Mouse (Mus musculus) CH12.LX (cell line): Measurements from ENCODE around the gene Cntn1. TPM values are rescaled to one million over a fixed set of nuclear protein-coding genes. Genes with fewer than 3 reads are reported as not detected.

Experiments used
- DNase-seq: peaks from one replicate; pipeline ENCODE4 v3.0.0-alpha.2; 2013; ENCODE audit errors: extremely low read depth
- H3K27ac ChIP-seq: 2 replicates; pipeline ENCODE4 v1.5.1; 2012; ENCODE audit warnings: low read depth, mild to moderate bottlenecking, control low read depth, moderate library complexity; ENCODE audit not compliant: insufficient read depth
- H3K27me3 ChIP-seq: replicated peaks from 2 replicates; pipeline ENCODE3; 2012; ENCODE audit warnings: inconsistent platforms
- H3K36me3 ChIP-seq, 2 experiments: replicated peaks in 1 of 2; 2 replicates each; pipeline versions ENCODE3 to v1.6.1; 2012; ENCODE audit warnings: inconsistent platforms in 1 of 2, low read length in 1 of 2, mild to moderate bottlenecking in 1 of 2, mixed read lengths in 1 of 2, moderate library complexity in 1 of 2; ENCODE audit not compliant: control insufficient read depth in 1 of 2, insufficient read depth in 1 of 2
- H3K4me1 ChIP-seq, 2 experiments: 2 replicates each; pipeline ENCODE4 v1.6.1; 2012; ENCODE audit warnings: inconsistent platforms in 1 of 2, moderate library complexity in 1 of 2; ENCODE audit not compliant: insufficient read depth in 2 of 2, control insufficient read depth in 1 of 2
- H3K4me2 ChIP-seq: 2 replicates; pipeline ENCODE4 v1.6.1; 2012; ENCODE audit warnings: low read depth, mild to moderate bottlenecking, control low read depth; ENCODE audit not compliant: poor library complexity, insufficient read depth, severe bottlenecking
- H3K4me3 ChIP-seq, 3 experiments: fragments of 150-350 bp in 1 of 3; sonication (generic) in 1 of 3; replicated peaks in 1 of 3; 2 replicates each; pipeline versions ENCODE3 to v1.5.1; 2011 to 2012; ENCODE audit warnings: low read depth in 2 of 3, low read length in 2 of 3, mild to moderate bottlenecking in 2 of 3, moderate library complexity in 2 of 3, control low read depth in 1 of 3, improper control_type of control experiment in 1 of 3, inconsistent platforms in 1 of 3, mixed read lengths in 1 of 3; ENCODE audit not compliant: poor library complexity in 1 of 3
- H3K79me2 ChIP-seq: replicated peaks from 2 replicates; pipeline ENCODE4 v1.6.1; 2012; ENCODE audit warnings: mild to moderate bottlenecking, moderate library complexity; ENCODE audit not compliant: control insufficient read depth, poor library complexity, insufficient read depth, severe bottlenecking; ENCODE audit errors: extremely low read depth
- H3K9ac ChIP-seq: 2 replicates; pipeline ENCODE4 v1.6.1; 2012; ENCODE audit warnings: low read depth, mild to moderate bottlenecking, control low read depth, moderate library complexity; ENCODE audit not compliant: insufficient read depth
- H3K9me3 ChIP-seq: replicated peaks from 2 replicates; pipeline ENCODE3; 2012; ENCODE audit warnings: low read length, inconsistent platforms, mixed read lengths
- BHLHE40 ChIP-seq: IDR thresholded peaks from 2 replicates; pipeline ENCODE4 v1.6.1; 2011; ENCODE audit warnings: mild to moderate bottlenecking, low read depth, low read length, improper control_type of control experiment
- HCFC1 ChIP-seq: IDR thresholded peaks from 2 replicates; pipeline ENCODE4 v1.6.1; 2012; ENCODE audit warnings: low read depth, mild to moderate bottlenecking, inconsistent platforms, low read length, improper control_type of control experiment
- IRF4 ChIP-seq: IDR thresholded peaks from 2 replicates; pipeline ENCODE4 v1.6.1; 2014; ENCODE audit warnings: low read depth, mild to moderate bottlenecking, inconsistent platforms, low read length, improper control_type of control experiment
- MAX ChIP-seq: IDR thresholded peaks from 2 replicates; pipeline ENCODE4 v1.6.1; 2011; ENCODE audit warnings: low read length, improper control_type of control experiment
- MEF2A ChIP-seq: IDR thresholded peaks from 2 replicates; pipeline ENCODE4 v1.6.1; 2014; ENCODE audit warnings: low read depth, mild to moderate bottlenecking, inconsistent platforms, low read length, improper control_type of control experiment, borderline replicate concordance
- NELFE ChIP-seq: IDR thresholded peaks from 2 replicates; pipeline ENCODE4 v1.6.1; 2011; ENCODE audit warnings: low read depth, low read length, improper control_type of control experiment
- RCOR1 ChIP-seq: conservative IDR thresholded peaks from 2 replicates; pipeline ENCODE4 v1.6.1; 2012; ENCODE audit warnings: low read depth, mild to moderate bottlenecking, inconsistent platforms, low read length, improper control_type of control experiment
- TBP ChIP-seq: conservative IDR thresholded peaks from 2 replicates; pipeline ENCODE4 v1.6.1; 2011; ENCODE audit warnings: low read depth, low read length, improper control_type of control experiment
- TCF12 ChIP-seq: IDR thresholded peaks from 2 replicates; pipeline ENCODE4 v1.6.1; 2014; ENCODE audit warnings: low read depth, mild to moderate bottlenecking, inconsistent platforms, low read length, improper control_type of control experiment
- UBTF ChIP-seq: IDR thresholded peaks from 2 replicates; pipeline ENCODE4 v1.6.1; 2012; ENCODE audit warnings: low read depth, mild to moderate bottlenecking, inconsistent platforms, low read length, improper control_type of control experiment, moderate library complexity
- USF1 ChIP-seq: IDR thresholded peaks from 2 replicates; pipeline ENCODE4 v1.6.1; 2014; ENCODE audit warnings: low read depth, mild to moderate bottlenecking, inconsistent platforms, low read length, improper control_type of control experiment
- USF2 ChIP-seq: conservative IDR thresholded peaks from 2 replicates; pipeline ENCODE4 v1.6.1; 2011; ENCODE audit warnings: low read depth, low read length, improper control_type of control experiment
- ZC3H11A ChIP-seq: IDR thresholded peaks from 2 replicates; pipeline ENCODE4 v1.6.1; 2012; ENCODE audit warnings: low read depth, mild to moderate bottlenecking, inconsistent platforms, low read length, improper control_type of control experiment
- ZKSCAN1 ChIP-seq: IDR thresholded peaks from 2 replicates; pipeline ENCODE4 v1.6.1; 2012; ENCODE audit warnings: low read depth, inconsistent platforms, low read length, improper control_type of control experiment, borderline replicate concordance
- ZMIZ1 ChIP-seq: IDR thresholded peaks from 2 replicates; pipeline ENCODE4 v1.6.1; 2012; ENCODE audit warnings: low read depth, mild to moderate bottlenecking, inconsistent platforms, low read length, improper control_type of control experiment
- ZNF384 ChIP-seq: IDR thresholded peaks from 2 replicates; pipeline ENCODE4 v1.6.1; 2012; ENCODE audit warnings: low read depth, low read length, improper control_type of control experiment, inconsistent platforms
- dilution Hi-C: fragments of 300-500 bp; cut with MboI; formaldehyde crosslinking; loops from 2 replicates; pipeline ENCODE4 v1.14.3; 2020; ENCODE audit warnings: low sequenced_read_pairs; ENCODE audit not compliant: extremely low pct_unique_long_range_greater_than_20kb, extremely low pct_ligation_motif_present
- in situ Hi-C: fragments of 300-500 bp; cut with MboI; formaldehyde crosslinking; loops from 3 replicates; pipeline ENCODE4 v1.14.3; 2019; ENCODE audit warnings: low sequenced_read_pairs, low pct_ligation_motif_present, low pct_unique_long_range_greater_than_20kb, mixed read lengths
- polyA plus RNA-seq: library from polyadenylated mRNA; unstranded; fragments of >175 nt; gene quantifications from 2 replicates; pipeline ENCODE4 v1.2.1, GENCODE M21; 2012; ENCODE audit warnings: low read depth; ENCODE audit not compliant: insufficient read length
- total RNA-seq, 2 experiments: library from RNA; depleted of rRNA; stranded (reverse); fragments of 300-350 nt in 1 of 2; fragments of >200 nt in 1 of 2; gene quantifications; 2 replicates each; pipeline ENCODE4 v1.2.3; 2012 to 2014

Gene Cntn1
- total and polyA plus RNA-seq, 3 experiments: 0.04 TPM; not detected in 2

DNA sequence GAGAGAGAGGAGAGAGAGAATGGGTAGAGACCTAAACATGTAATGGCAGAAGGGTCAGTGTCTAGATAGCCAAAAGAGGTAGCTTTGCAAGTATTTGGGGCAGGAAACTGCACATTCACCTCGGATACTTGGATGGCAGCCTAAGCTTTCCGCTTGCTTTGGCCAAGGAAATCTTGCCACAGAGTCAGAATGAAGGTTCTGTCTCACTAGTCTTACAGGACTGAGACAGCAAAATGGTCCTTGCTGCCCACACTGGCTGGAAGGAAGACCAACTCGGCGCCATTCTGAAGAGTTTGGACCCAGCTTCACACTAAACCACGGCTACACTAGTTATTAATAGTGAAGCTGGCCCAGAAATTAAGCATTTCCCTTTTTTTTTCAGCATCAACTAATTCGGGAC is 230.0 kb downstream of the Cntn1 start:
- H3K36me3 ChIP-seq: no peaks in the 10 kb centered on the region
- no peaks in the 10 kb centered on the region for H3K27me3 ChIP-seq
- no peak overlapping the region for H3K4me2 ChIP-seq
- H3K9ac ChIP-seq: no peak overlapping the region
- no peaks in the 10 kb centered on the region for H3K4me1 ChIP-seq
- no peak for TF ChIP-seq USF1
- no peak for TF ChIP-seq IRF4
- no peak for TF ChIP-seq BHLHE40
- no peak for TF ChIP-seq ZKSCAN1
- TF ChIP-seq ZMIZ1: no peak
- TF ChIP-seq NELFE: no peak
- no peak for TF ChIP-seq UBTF
- no peak for TF ChIP-seq MAX
- no peak for TF ChIP-seq MEF2A
- no peak for TF ChIP-seq ZNF384
- no peak for TF ChIP-seq HCFC1
- TF ChIP-seq USF2: no peak
- no peak overlapping the region for H3K27ac ChIP-seq
- dilution Hi-C loops (no loop called here), in situ Hi-C loops (no loop called here)
- H3K4me3 ChIP-seq: no peak overlapping the region
- peaks cover 52% of the 10 kb centered on the region for H3K9me3 ChIP-seq
- no peak for DNase-seq
- no peaks in the 10 kb centered on the region for H3K79me2 ChIP-seq

DNA sequence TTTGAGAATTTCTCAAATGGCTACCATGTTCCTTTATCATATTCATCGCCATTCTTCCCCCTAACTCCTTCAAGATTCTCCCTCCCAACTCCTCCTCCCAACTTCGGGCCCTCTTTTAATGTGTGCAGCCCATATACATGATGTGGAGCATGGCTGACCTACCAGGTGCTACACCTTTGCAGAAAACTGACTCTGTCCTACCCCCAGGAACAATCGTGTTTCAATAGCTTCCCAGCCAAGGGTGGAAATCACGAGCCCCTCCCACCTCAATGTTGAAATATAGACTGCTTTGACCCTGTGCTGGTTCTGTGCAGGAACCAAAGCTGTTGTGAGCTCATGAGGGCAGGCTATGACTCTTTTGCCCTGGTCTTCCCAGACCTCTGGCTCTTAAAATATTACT is 236.7 kb downstream of the Cntn1 start:
- Histone ChIP-seq H3K9ac (no peak overlapping the region), H3K27me3 (no peaks in the 10 kb centered on the region), H3K79me2 (no peaks in the 10 kb centered on the region), H3K4me2 (no peak overlapping the region), H3K4me1 (no peaks in the 10 kb centered on the region), H3K36me3 (no peaks in the 10 kb centered on the region), H3K9me3 (peaks cover 55% of the 10 kb centered on the region), H3K4me3 (no peak overlapping the region)
- in situ Hi-C loops (no loop called here), dilution Hi-C loops (no loop called here)
- no peak for DNase-seq
- TF ChIP-seq NELFE (no peak), ZKSCAN1 (no peak), TCF12 (no peak), RCOR1 (no peak), TBP (no peak), ZC3H11A (no peak)
- TF ChIP-seq, all 38 proteins: peak for 0
- H3K27ac ChIP-seq: no peak overlapping the region
